In the genomic region with DNA sequence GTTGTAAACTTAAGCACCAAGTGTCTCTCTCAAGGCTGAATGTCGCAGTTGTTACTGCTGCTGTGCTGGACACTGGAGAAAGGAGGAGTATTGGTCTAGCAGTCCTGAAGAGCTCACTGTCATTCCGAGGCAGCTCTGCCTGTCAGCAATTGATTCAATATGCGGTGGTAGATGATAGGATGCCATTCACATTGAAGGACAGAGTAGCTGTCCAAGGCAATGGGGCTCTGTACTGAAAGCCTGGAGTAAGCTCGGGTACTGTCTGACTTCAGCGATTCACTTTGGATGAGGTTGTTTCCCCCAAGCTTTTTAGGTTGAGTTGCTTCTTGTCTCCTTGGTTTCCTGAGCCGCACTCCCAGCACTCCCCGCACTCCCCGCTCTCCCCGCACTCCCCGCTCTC, we compare ENCODE assay signal across 7 mouse cellular contexts. TPM values are rescaled to one million over a fixed set of nuclear protein-coding genes. Genes with fewer than 3 reads are reported as not detected.
DNase-seq lines count a peak whose midpoint lies in the region; ATAC-seq and TF ChIP-seq lines count a peak whose summit lies in the region.

No protein-coding gene starts in this region.

- H3K4me2 ChIP-seq in limb, embryonic 11.5 days (ENCODE audit: low read depth, severe bottlenecking) = peak overlapping the region; percentile 37
- H3K4me2 ChIP-seq in stomach, embryonic 14.5 days (replicated peaks; ENCODE audit: low read depth, low read length) = peak overlapping the region; percentile 51

- H3K9me3 ChIP-seq in megakaryocyte, embryonic 14.5 days = no peaks in the 10 kb centered on the region
- H3K9me3 ChIP-seq in limb, embryonic 11.5 days (ENCODE audit: control insufficient read depth, low read length) = no peaks in the 10 kb centered on the region
- no peaks in the 10 kb centered on the region for H3K9me3 ChIP-seq in stomach, embryonic 14.5 days (ENCODE audit: control insufficient read depth, low read depth, low read length)

- H3K4me3 ChIP-seq in megakaryocyte, embryonic 14.5 days (replicated peaks) = peak overlapping the region; percentile 89
- H3K4me3 ChIP-seq in embryonic fibroblast, embryonic 13.5 days (ENCODE audit: insufficient read depth, low read length) = peak overlapping the region; percentile 20; the same call in 1 of the 2 replicates
- peak overlapping the region; percentile 15; the same call in 1 of the 2 replicates for H3K4me3 ChIP-seq in limb, embryonic 11.5 days (ENCODE audit: low read depth, low read length)
- H3K4me3 ChIP-seq in stomach, embryonic 14.5 days (ENCODE audit: low read depth, low read length) = peak overlapping the region; percentile 15

- H3K27ac ChIP-seq in embryonic fibroblast, embryonic 13.5 days (ENCODE audit: insufficient read depth, low read length) = no peak overlapping the region
- no peak overlapping the region for H3K27ac ChIP-seq in limb, embryonic 11.5 days (replicated peaks; ENCODE audit: low read depth, low read length)
- no peak overlapping the region for H3K27ac ChIP-seq in stomach, embryonic 14.5 days (ENCODE audit: low read length)

- DNase-seq in limb, embryonic 11.5 days (ENCODE audit: low spot score) = no peak
- no peak for DNase-seq in left cerebral cortex, postnatal 36 days (ENCODE audit: low spot score in 2 of 2)
- DNase-seq in frontal cortex, adult 2 months (ENCODE audit: extremely low spot score in 1 of 2, low spot score in 1 of 2) = no peak

- no peak for TF ChIP-seq POLR2A in embryonic fibroblast, embryonic 13.5 days (IDR thresholded peaks at IDR 0.05; ENCODE audit: low read depth, low read length)

- no peak overlapping the region for H3K9ac ChIP-seq in limb, embryonic 11.5 days (ENCODE audit: low read length)
- no peak overlapping the region for H3K9ac ChIP-seq in stomach, embryonic 14.5 days (replicated peaks; ENCODE audit: low read depth, low read length)

- peaks cover 73% of the 10 kb centered on the region for H3K4me1 ChIP-seq in megakaryocyte, embryonic 14.5 days
- peaks cover 37% of the 10 kb centered on the region for H3K4me1 ChIP-seq in embryonic fibroblast, embryonic 13.5 days (ENCODE audit: control insufficient read depth, insufficient read depth, low read length)
- peaks cover 46% of the 10 kb centered on the region for H3K4me1 ChIP-seq in limb, embryonic 11.5 days (ENCODE audit: control insufficient read depth, insufficient read depth, low read length)
- peaks cover 61% of the 10 kb centered on the region for H3K4me1 ChIP-seq in stomach, embryonic 14.5 days (ENCODE audit: control insufficient read depth, insufficient read depth, low read length)

- peaks cover 11% of the 10 kb centered on the region for H3K36me3 ChIP-seq in megakaryocyte, embryonic 14.5 days (replicated peaks; ENCODE audit: low read length)
- peaks cover 3% of the 10 kb centered on the region; the same call in 1 of the 2 replicates for H3K36me3 ChIP-seq in limb, embryonic 11.5 days (ENCODE audit: control insufficient read depth, insufficient read depth, low read length)
- no peaks in the 10 kb centered on the region for H3K36me3 ChIP-seq in stomach, embryonic 14.5 days (ENCODE audit: control insufficient read depth, insufficient read depth, low read length)

- under 1% methylated on average over 7 of the region's 10 CpGs for WGBS in limb, embryonic 11.5 days
- WGBS in stomach, embryonic 14.5 days = 2% methylated on average over 9 of the region's 10 CpGs

- no peak for TF ChIP-seq CTCF in embryonic fibroblast, embryonic 13.5 days (IDR thresholded peaks at IDR 0.05; ENCODE audit: borderline replicate concordance, insufficient read depth, low read length)

- H3K27me3 ChIP-seq in megakaryocyte, embryonic 14.5 days (replicated peaks) = peaks cover 4% of the 10 kb centered on the region
- no peaks in the 10 kb centered on the region for H3K27me3 ChIP-seq in limb, embryonic 11.5 days (ENCODE audit: control insufficient read depth, insufficient read depth, low read length)
- no peaks in the 10 kb centered on the region for H3K27me3 ChIP-seq in stomach, embryonic 14.5 days (ENCODE audit: control insufficient read depth, insufficient read depth, low read length)

- intact Hi-C loops in left cerebral cortex, postnatal 36 days (cut with DNase I) = loop anchor here (5.0 kb wide), 2 partner anchors 33 to 173 kb away; partner anchors contain the start of gene Map4k4

- ATAC-seq in megakaryocyte, adult 5-6 weeks (ENCODE audit: poor library complexity, severe bottlenecking) = no peak
- ATAC-seq in limb, embryonic 11.5 days (ENCODE audit: insufficient number of reproducible peaks, low FRiP score, low TSS enrichment, low read depth) = no peak
- ATAC-seq in stomach, embryonic 14.5 days (ENCODE audit: insufficient number of reproducible peaks, insufficient read depth, low FRiP score, low read depth) = no peak

RNA-seq across cellular contexts. Expression of gene Map4k4, which starts 34.9 kb away (rescaled TPM):
- polyA plus RNA-seq in megakaryocyte, embryonic 14.5 days (2012; ENCODE audit: insufficient read depth, low replicate concordance) = 13.5 and 22.8 TPM in 2 replicates
- 52.1 and 52.3 TPM in 2 replicates for total RNA-seq in megakaryocyte, adult 5-6 weeks (2015)
- 190 and 228 TPM in 2 replicates for total RNA-seq in megakaryocyte, adult 5-6 weeks (2017)
- polyA plus RNA-seq in embryonic fibroblast, embryonic 13.5 days (2011; ENCODE audit: insufficient read length, low read depth, missing spikeins) = 259 and 286 TPM in 2 replicates
- polyA plus RNA-seq in limb, embryonic 11.5 days (2014; fragmentation: Nextera tagmentation; extraction: Ambion mirVana) = 38.0 and 43.7 TPM in 2 replicates
- 36.7 and 42.6 TPM in 2 replicates for polyA plus RNA-seq in stomach, embryonic 14.5 days (2014; fragmentation: Nextera tagmentation; extraction: Ambion mirVana)
- total RNA-seq in left cerebral cortex, postnatal 36 days (2021) = 100 to 1,000 TPM; 103 to 130 TPM
- polyA plus RNA-seq in frontal cortex, adult 2 months (2012; rRNA removed) = 133 TPM in 2 replicates

Comparison
In these comparisons a context has a peak if more than half of its experiments do, and no peak if none do; other contexts are left out.
1. H3K4me3 ChIP-seq: peak in every context shown above with its lines; median percentile 89 in megakaryocyte, embryonic 14.5 days; 20 in embryonic fibroblast, embryonic 13.5 days; 15 in limb, embryonic 11.5 days; 15 in stomach, embryonic 14.5 days.